Mouse (Mus musculus) CH12F3 (cell line): Measurements from ENCODE around the gene Alox5ap.

Experiments used
- in situ Hi-C: fragments of 300-500 bp; cut with MboI; formaldehyde crosslinking; loops from 2 replicates; pipeline ENCODE4 v1.14.3; 2020; ENCODE audit warnings: low sequenced_read_pairs

The Alox5ap gene

DNA sequence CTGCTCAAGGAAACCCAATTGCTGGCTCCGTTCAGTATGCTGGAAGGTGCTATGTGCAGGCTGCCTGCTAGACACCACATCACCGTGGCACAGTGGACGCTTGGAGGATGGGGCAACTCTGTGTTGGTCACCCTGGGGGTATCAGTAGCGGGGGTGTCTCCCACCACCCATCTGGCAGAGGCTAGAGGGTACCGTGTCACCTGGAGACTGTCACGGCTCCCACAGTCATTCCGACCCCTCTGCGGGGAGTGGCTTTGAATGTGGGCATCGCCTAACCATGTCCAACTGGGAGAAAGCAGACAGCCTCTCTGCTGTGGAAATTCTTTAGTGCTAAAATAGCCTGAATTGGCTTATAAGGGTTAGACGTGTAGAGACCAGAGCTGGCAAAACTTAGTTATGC, 72.6 kb downstream of the Alox5ap start:
- in situ Hi-C loops: loop anchor here (25.0 kb wide), 1 partner anchor 525 kb away; no protein-coding TSS in a partner anchor
